Mouse (Mus musculus): ENCODE data around the gene Zfp831.

Zfp831 gene

DNA sequence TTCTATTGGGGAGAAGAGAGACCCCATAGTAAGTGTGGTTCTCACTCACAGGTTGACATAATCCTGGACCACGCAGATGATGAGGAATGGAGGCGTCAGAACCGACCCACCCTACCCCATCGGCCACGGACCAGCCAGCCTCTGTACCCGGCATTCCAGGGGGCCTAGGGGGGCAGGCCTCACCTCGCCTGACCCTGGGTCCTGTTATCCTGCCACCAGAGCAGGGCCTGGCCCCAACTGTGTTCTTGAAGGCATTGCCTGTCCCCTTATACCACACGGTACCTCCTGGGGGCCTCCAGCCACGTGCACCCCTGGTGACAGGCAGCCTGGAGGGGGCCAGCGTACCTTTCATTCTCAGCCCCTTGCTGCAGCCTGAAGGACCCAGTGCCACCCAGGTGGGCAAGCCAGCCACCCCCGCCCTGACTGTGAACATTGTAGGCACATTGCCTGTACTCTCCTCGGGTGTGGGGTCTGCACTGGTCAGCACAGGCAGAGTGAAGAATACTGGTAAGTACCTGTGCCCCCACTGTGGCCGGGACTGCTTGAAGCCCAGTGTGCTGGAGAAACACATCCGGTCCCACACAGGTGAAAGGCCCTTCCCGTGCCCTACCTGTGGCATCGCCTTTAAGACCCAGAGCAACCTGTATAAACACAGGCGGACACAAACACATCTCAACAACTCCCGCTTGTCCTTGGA, at the start of gene Zfp831:
Zfp831 (plus strand) TSS at position 87 of the 697 bp plus-strand sequence.
- no peak for DNase-seq (ENCODE audit: low spot score in 2 of 2)

DNA sequence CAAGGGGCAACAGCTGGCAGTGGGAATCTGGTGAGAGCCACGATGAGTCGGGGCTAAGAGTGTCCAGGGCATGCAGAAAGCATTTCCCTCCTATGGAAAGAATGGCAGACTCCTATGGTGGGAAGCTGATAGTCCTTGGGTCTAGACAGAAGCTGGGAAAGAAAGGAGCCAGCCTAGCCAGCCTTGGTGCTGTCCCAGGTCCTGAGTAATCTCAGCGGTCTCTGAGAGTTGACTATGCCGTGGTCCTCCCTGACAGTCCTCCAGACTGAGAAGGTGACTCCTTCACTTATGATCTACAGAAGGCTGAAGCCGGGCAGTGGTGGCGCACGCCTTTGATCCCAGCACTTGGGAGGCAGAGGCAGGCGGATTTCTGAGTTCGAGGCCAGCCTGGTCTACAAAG, 48.4 kb upstream of the Zfp831 start:
- DNase-seq (ENCODE audit: low spot score in 2 of 2): no peak

DNA sequence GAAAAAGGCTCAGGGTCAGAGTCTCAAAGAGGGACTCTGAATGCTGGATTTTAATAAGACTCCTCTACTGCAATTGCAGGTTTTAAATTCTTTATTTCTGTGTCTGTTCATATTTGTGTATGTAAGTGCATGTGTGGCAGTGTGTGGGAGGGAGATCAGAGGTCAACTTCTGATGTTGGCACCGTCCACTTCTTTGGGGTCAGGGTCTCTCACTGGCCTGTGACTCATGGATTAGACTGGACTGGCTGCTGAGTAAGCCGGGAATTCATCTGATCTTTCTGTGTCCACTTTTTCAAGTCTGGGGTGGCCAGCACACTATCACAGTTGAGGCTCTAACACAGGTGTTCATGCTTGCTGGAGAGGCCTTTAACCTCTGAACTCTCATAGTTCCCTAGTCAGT, 47.7 kb upstream of the Zfp831 start:
- DNase-seq (ENCODE audit: low spot score in 2 of 2): no peak

DNA sequence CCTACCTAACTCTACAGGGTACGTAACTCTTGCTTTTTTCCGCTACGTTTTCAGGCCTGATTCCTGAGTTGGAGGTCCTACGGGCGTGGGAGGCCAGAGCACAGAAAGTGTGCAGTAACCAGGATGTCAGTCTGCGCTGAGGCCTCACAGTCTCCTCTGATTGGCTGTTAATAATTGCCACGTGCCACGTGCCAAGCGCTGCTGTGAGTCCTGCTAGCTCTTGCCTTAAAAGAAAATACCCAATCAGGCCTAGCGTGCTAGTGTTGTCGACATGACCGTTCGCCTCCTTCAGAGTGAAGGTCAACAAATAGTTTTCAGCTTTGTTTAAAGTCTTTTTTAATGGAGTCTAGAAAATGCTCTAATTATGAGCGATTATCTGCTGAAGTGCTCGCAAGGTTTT, 46.9 kb upstream of the Zfp831 start:
- DNase-seq (ENCODE audit: low spot score in 2 of 2): no peak

DNA sequence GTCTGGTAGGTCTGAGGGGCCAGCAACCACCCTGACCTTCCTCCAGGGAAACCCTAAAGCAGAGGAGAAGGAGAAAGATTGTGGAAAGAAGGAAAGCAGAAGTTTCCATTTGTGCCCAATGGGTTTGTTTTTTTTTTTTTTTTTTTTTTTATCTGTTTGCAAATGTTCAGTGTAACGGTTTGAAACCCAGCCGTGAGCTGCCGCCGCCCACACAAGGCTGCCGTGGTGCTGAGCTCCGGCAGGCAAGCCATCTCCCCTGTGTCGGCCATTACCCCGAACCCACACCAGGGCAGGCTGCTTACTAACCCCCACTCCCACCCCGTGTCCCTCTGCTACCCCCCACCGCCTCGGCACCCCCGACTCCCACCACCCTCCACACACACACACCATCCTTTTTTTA, 44.9 kb upstream of the Zfp831 start:
- DNase-seq (ENCODE audit: low spot score in 2 of 2): peak; percentile 43 to 54

DNA sequence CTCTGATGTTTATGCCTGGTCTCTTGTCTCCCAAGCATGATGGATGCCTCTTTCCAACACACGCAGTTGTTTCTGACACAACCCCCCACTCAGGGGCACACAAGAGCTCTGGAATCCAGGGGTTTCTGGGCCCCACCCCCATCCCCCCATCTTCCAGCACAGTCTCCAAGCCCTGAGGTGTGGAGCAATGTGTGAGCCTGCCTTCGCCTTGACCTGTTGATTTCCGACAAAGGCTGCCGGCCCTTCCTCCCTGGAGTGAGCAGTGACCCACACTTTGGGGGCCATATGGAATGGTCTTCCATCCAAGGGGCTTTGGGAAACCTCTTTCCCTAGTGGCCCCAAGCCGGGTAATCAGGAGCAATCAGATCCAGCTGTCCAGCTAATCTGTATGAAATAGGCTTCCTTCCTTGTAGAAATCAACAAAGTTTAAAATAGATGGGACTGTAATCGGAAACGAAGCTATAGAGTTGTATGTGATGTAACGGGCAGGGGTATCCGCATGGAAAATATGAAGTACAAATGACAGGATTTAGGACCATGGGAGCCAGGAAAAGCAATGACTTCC, 44.2 kb upstream of the Zfp831 start:
- DNase-seq (ENCODE audit: low spot score in 2 of 2): no peak

DNA sequence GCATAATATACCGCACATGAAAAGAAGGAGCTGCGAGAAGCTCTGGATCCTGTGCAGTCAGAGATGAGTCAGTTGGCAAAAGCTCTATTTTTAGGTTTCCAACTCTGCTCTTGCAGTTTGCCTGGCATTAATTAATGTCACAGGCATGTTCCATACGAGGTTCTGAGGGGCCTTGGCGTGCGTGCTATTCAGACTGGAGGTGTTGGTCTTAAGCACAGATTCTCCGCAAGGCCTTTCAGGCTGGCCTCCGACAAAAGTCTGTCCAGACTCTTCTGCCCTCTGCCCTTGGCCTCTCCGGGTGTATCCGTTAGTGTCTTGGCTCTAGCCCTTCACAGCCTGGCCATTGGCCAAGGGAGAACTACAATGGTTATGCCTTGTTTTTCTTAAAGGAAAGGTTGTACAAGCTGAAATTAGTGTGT, 43.5 kb upstream of the Zfp831 start:
- peak; percentile 48 to 55 for DNase-seq (ENCODE audit: low spot score in 2 of 2)

DNA sequence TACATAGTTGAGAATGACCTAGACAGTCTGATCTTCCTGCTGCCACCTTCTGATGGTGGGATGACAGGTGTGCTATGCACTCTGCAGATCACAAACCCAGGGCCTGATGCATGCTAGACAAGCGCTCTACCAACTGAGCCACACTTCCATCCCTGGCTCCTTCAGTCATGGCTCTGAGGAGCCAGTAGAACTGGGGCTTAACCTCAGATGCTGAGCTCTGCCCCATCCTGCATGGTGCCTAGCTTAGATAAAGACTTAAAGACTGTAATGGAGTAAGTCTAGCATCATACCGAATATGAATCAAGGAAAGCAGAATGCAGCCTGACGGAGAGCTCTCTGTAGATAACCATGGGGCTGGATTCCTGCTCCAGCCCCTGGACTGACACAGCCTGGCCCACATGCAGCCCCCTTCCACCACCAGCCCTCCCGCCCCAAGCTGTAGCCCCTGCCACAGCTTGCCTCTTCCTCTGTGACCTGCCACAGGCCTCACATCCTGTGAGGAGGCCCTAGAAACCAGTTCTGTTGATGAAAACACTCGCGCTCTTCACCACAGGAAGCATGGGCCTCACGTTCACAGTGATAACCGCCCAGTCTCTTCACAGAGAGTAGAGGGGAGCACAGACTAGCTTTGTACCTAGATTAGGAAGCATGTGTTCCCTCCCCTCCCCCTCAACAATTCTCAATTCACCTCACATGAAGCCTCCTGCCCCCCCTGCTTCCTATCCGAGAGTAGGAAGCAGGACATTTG, 41.2 kb upstream of the Zfp831 start:
- DNase-seq (ENCODE audit: low spot score in 2 of 2): no peak

DNA sequence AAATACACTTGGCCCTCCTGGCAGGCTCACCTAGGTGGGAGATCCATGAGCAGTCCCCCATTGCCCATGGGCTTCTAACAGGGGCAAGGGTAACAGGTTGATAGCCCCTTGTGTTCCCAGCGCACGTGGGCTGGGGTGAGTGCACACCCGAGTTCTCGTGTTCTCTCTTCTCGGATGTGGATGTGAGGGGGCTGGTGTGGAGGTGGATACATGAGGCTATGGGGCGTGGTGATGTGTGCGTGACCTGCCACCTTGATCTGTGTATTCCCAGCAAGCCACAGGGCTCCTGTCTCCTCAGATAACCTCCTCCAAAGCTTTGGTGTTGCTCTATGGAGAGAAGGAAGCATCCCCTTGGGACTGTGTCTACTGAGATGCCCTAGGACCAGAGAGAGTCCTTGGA, 40.0 kb upstream of the Zfp831 start:
- DNase-seq (ENCODE audit: low spot score in 2 of 2): no peak

DNA sequence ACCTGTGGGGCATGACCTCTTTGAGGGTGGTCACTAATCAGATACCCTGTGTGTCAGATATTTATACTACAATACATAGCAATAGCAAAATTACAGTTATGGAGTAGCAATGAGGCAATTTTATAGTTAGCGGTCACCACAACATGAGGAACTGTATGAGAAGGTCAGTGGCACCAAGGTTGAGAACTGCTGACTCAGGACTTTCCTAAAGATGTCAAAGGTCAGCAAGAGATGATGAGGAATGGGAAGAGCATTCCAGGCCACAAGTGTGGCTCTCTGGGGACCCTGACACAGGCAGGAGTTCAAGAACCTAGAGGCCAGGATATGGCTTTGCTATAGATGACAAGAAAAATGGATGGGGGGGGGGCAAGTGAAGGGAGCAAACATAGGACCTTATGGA, 38.3 kb upstream of the Zfp831 start:
- DNase-seq (ENCODE audit: low spot score in 2 of 2): no peak

DNA sequence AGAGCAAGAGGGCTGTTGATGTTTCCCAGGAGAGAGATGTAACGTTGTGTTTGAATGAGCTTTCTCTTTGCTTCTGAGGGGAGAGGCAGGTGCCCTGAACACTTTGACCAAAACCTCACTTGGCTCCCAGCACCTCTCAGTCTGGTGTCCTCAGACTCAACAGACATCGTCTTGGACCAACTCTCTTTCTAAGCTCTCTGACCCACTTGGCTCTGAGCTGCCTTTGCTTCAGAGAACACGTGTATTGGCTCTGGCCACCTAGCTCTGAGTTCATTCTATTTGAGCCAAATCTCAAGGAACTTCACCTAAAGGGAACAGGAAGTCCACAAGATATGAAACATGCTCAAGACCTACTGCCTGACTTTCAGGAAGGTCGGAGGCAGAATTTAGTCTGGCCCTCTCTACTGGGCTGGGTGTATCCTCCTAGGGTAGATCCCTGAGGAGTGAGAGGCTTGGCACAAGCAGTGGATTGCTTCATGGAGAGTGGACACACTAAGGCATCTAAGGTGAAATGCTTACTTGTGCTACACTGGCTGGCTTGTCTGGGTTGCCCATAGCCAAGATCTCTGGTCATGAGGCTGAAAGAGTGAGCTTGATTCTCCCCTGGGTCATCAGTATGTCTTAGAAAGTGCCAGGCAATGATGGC, 37.8 kb upstream of the Zfp831 start:
- no peak for DNase-seq (ENCODE audit: low spot score in 2 of 2)

DNA sequence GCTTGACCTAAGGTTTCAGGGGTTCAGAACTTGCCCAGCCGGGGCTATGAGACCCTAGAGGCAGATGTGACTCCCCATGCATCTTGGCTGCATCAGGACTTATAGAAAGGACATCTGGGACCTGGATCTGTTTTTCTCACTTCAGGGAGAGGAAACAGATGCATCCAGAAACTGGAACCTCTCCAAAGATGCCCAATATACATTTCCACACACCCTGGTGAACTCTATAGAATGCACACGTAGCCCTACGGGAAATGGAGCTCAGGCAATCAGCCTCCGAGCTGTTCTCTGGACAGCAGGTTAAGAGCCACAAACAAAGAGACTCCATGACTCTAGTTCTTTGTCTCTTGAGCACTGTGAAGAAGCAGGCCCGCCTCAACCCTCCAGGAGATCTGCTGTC, 37.0 kb upstream of the Zfp831 start:
- no peak for DNase-seq (ENCODE audit: low spot score in 2 of 2)

DNA sequence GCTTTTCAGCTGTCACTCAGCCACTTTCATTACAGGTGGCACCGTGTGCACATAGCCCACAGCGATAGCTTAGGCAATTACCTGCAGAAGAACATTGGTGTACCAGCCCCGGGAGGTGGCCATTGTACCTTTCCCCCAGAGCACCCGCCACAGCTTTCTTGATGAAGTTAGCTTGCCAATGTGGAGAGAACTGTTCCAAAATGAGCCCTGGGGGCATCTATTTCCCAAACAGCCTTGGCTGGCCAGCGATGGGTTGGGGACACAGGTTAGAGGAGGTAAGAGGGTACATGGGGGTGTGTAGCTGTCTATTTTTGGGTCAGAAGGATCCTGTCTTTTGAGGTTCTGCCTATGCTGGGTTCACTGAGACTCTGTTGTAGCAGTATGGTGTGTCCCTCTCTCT, 33.4 kb upstream of the Zfp831 start:
- DNase-seq (ENCODE audit: low spot score in 2 of 2): no peak

DNA sequence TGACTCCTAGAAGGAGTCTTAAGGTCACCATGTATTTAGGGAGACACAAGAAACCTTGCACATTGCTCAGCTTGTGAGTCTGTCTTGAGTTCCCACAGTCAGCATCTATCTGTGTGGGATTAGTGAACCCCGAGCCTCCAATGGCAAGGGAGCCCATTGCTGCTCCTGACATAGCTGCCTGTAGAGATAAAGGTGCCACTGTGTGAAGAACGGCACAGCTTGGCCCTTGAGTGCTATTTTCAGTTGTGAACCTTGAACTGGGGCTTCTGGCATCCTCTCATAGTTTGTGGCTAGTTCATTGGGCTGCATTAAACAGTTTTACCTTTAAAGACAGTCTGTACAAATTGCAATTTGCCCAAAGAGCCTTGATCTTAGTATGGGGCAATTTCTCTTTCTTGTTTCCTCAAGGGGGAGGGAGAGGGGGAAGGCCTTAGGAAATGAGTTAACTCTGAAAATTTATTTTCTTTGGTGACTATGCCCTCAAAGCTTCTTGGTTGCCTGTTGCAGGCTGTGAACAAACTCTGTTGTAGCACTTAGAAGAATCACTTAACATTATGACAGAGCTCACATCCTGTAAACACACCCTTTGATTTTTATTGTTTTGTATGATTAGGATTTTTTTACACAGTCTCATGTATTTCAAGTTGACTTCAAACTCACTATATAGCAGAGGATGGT, 30.8 kb upstream of the Zfp831 start:
- DNase-seq (ENCODE audit: low spot score in 2 of 2): no peak

DNA sequence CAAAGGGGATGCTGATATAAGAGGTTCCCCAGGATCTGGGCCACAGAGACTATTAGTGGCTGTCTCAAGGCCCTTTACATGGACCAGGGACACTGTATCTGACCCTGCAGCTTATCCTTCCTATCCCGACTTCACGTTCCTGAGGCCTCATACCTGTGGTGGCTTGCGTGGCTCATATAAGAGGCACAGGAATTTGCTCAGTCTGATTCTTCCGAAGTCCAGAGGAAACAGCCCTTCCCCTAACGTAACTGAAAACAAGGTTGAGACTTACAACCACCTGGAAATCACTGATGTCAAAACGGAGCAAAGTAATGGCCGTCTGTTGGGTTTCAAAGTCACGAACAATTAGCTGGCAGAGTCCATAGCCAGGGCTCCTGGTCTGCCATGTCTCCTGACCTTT, 30.1 kb upstream of the Zfp831 start:
- no peak for DNase-seq (ENCODE audit: low spot score in 2 of 2)

DNA sequence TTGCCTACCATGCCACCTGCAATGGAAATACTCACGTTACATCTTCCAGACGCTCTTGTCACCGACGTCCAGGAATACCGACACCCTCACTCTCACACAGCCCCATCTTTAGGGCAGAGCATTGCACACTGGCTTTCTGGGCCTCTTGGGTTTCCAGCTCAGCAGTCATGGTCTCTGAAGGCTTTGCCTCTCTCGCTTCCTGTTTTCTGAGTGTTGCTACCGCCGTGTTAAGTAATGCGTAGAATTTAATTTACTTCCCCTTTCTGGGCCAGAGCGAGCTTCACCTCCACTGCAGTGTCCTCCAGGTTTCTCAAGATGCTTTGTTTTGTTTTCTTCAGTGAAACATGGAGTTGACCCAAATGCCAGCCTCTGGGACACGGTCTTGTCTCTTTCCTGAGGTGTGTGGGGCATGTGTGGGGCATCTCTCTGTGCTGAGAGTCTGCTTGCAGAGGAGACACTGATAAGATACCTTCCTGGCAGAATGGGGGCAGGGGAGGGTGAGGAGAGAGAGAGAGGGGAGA, 29.4 kb upstream of the Zfp831 start:
- no peak for DNase-seq (ENCODE audit: low spot score in 2 of 2)

DNA sequence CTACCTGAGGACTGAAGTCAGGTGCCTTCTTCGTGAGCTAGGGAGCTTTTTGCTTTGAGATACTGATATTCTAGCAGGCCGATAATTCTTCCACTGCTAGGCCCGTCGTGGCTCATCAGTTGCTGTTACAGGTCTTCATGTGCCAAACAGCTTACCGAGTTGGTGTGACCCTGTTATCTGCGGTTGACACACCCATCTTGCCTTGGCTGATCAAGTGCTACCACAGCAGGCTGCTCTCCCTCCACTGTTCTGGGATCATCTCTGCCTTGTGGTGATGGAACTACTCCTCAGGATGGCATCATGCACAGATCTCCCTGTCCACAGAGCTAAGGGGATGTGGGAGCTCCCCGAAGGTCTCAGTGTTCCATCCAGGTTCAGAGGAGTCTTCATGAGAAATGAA, 21.5 kb upstream of the Zfp831 start:
- no peak for DNase-seq (ENCODE audit: low spot score in 2 of 2)

DNA sequence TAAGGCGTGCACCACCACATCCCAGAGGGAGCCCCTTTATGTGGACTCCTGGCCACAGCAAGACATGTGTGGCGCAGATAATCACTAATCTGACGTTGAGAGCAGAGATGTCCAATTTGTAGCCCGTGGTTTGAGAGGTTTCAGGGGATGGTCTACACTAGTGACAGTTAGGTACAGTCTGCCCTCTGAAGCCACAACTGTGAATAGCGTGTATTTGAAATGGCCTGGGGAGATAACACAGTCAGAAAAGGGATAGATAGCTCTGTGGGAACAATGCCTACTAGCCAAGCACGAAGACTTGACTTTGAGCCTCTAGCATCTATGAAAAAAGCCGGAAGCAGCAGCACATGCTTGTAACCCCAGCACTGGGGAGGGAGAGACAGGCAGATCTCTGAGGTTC, 18.9 kb upstream of the Zfp831 start:
- no peak for DNase-seq (ENCODE audit: low spot score in 2 of 2)

DNA sequence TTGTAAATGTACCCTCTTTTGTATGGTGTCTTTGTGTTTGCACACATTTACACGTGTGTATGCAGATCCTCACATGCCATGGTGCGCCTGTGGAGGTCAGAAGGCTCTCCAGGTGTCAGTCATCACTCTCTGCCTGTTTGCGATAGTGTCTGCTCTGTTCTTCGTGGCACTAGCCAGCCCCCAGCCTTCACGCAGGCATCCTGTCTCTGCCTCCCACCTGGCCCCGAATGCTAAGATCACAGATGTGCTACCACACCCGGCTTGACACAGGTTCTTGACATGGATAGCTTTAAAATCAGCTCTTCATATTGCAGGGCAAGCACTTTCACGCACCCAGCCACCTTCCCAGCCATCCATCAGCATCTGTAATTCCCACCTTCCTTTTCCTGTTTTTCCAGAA, 16.3 kb upstream of the Zfp831 start:
- DNase-seq (ENCODE audit: low spot score in 2 of 2): no peak

DNA sequence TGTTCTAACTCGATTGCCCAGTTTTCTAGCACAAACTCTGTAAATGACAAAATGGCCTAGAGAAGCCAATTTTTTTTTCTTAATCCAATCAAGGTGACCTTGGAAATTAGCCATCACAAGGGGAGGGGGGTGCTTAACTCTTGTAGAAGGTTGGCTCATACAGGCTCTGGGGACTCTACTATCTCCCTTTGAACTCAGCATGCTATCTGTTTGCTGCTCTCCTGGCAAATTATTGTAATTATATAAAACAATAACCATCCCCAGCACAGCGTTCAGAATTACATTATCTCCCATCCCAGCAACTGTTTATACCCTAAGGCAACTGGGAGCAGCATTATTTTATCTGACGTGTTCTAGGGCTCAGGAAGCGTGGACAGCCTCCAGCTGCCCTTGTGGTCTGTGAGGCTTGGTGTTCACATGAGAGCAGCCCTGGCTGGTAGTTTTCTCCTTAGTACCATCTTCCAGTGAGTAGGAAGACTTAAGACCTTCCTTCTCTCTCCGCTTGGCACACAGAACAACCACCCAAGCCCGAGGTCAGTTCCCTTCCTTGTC, 14.0 kb upstream of the Zfp831 start:
- no peak for DNase-seq (ENCODE audit: low spot score in 2 of 2)

DNA sequence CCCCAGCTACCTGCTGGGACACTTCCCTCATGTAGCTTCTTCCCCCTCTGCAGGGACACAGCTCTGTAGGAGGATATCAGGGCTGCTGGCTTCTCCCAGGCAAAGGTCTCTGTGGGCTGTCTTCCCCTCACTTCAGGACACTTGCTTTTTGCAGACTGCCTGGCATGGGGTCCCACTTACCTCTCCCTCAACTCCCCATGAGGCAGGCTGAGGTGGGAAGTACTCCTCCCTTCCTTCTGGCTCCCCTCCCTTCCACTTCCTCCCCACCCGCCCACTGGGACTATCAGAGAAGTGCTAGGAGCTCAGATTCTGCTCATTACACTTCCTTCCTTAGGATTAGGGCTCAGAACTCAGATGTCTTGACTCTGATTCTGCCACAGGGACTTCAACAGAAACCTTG, 6.6 kb upstream of the Zfp831 start:
- DNase-seq (ENCODE audit: low spot score in 2 of 2): no peak

DNA sequence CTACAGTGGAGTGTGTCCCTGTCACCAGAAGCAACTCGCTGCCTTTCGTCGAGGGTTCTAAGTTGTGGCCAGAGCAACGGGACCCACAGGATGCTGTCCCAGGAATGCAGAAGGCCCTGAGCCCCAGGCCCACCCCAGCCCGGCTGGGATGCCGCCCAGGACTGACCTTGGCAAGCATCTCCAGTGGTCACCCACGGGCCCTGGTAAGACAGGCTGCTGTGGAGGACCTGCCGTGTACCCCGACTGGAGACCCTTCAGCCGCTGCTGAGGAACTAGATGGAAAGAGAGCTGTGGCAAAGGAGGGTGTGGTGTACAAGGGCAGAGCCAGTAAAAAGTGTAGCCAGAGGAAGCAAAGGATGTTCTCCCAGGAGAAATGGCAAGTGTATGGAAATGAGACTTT, 1.6 kb downstream of the Zfp831 start:
- DNase-seq (ENCODE audit: low spot score in 2 of 2): no peak

Data from right cerebral cortex, postnatal 10 days (tissue).